Mouse (Mus musculus): ENCODE results near the gene Cmip. TPM values are rescaled to one million over a fixed set of nuclear protein-coding genes. Genes with fewer than 3 reads are reported as not detected.

Gene Cmip
- polyA plus RNA-seq (2017; shearing (Covaris generic)): 87.4 TPM

GRCm38 (mm10) chr8:117257029-117257820, at the start of gene Cmip:
Cmip (plus strand) TSS chr8:117257064.

DNA sequence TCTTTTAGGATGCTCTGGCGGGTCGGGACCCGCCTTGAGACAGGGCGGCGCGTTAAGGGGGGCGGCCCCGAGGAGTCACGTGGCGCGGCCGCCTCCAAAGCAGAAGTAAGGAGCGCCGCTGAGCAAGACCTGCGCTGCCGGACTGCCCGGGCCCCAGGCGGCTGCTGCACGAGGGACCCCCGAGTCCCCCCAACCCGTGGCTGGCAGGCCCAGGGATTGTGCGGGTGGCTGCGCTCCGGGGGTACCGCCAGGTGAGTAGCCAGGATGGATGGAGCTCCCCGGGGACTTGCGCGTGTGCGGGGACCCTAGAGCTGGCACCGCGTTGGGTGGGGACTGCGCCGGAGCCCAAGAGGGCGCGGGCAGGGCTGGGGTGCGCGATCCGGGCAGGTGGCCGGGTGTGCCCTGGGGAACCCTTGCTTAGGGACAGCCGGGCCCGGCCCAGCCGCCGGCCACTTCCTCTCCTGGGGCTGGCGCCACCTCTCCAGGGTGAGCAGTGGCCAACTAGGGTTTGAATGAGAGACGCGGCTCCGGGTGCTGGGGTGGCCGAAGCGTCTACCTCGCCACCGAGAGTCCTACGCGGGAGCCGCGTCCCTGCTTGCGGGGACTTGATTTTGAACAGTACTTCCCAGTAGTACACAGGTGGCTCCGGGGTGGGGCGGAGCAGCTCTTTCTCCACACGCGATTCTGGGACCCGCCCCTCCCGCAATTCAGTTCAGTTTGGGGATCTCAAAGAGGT, 241.5 kb downstream of the Cmip start, which contains the start of gene Plcg2:
Gene Plcg2, plus strand, starts transcription at position 113 of the 736 bp plus-strand sequence.

Other genes with a start within 250 kb of the Cmip start
- 0.24 TPM for gene Pkd1l2, start 174.6 kb upstream of the Cmip start, polyA plus RNA-seq (2017; shearing (Covaris generic))
- gene Bco1, start 161.2 kb upstream of the Cmip start, polyA plus RNA-seq (2017; shearing (Covaris generic)): not detected
- 2.3 TPM for gene Gan, start 98.9 kb upstream of the Cmip start, polyA plus RNA-seq (2017; shearing (Covaris generic))
- 0.83 TPM for gene Plcg2, start 241.2 kb downstream of the Cmip start, polyA plus RNA-seq (2017; shearing (Covaris generic))

All from CD4-positive, CD25-positive, alpha-beta regulatory T cell (primary cell).